ENCODE assay signal across 8 mouse cellular contexts in genomic region chr4:133009131-133009530, GRCm38 (mm10). TPM values are rescaled to one million over a fixed set of nuclear protein-coding genes. Genes with fewer than 3 reads are reported as not detected.
DNase-seq lines count a peak whose midpoint lies in the region; ATAC-seq lines count a peak whose summit lies in the region.

No protein-coding gene starts in this region.

- H3K4me1 ChIP-seq in heart, embryonic 10.5 days = peaks cover 40% of the 10 kb centered on the region

- 0 out of 2 replicates have a peak, but pooled peaks have one; percentile 18 for ATAC-seq in granulocyte monocyte progenitor cell, adult 5-6 weeks (replicated peaks; ENCODE audit: poor library complexity, severe bottlenecking)
- ATAC-seq in frontal cortex, adult (ENCODE audit: low TSS enrichment) = no peak

- WGBS in heart, embryonic 10.5 days = 2% methylated on average over 4 of the region's 4 CpGs

- H3K9me3 ChIP-seq in heart, embryonic 10.5 days = no peaks in the 10 kb centered on the region

- peak; percentile 92 for DNase-seq in heart, adult 11 months
- DNase-seq in heart, embryonic 10.5 days (ENCODE audit: low spot score) = no peak
- DNase-seq in ovary, postnatal 36 days (ENCODE audit: low spot score) = peak; percentile 50
- no peak for DNase-seq in ovary, postnatal 10 days (ENCODE audit: low spot score)
- DNase-seq in adrenal gland, postnatal 36 days = peak; percentile 71
- peak; percentile 52 to 63 for DNase-seq in natural killer cell, adult 2 months (ENCODE audit: low spot score in 2 of 2)

- H3K27me3 ChIP-seq in heart, embryonic 10.5 days (ENCODE audit: insufficient read depth, poor library complexity, severe bottlenecking) = peaks cover 6% of the 10 kb centered on the region; the same call in 1 of the 2 replicates

- no peak overlapping the region for H3K4me3 ChIP-seq in heart, embryonic 10.5 days

- no peak overlapping the region for H3K27ac ChIP-seq in heart, embryonic 10.5 days

- no peaks in the 10 kb centered on the region for H3K36me3 ChIP-seq in heart, embryonic 10.5 days

RNA-seq across cellular contexts. Expression of gene Ahdc1, which starts 1.9 kb away (rescaled TPM):
- polyA plus RNA-seq in heart, embryonic 10.5 days (2016; fragmentation: Nextera tagmentation; extraction: Ambion mirVana) = 8.4 and 12.2 TPM in 2 replicates
- 10 to 100 TPM; 63.7 to 74.1 TPM for total RNA-seq in adrenal gland, postnatal 36 days (2021)
- 1.3 and 4.7 TPM in 2 replicates for total RNA-seq in granulocyte monocyte progenitor cell, adult 5-6 weeks (2014; fragmentation: Nextera tagmentation)
- 0.26 and 0.93 TPM in 2 replicates for total RNA-seq in granulocyte monocyte progenitor cell, adult 5-6 weeks (2017)

RNA-seq across cellular contexts. Expression of gene Fgr, which starts 35.2 kb away (rescaled TPM):
- polyA plus RNA-seq in heart, embryonic 10.5 days (2016; fragmentation: Nextera tagmentation; extraction: Ambion mirVana) = 0.36 and 0.43 TPM in 2 replicates
- under 1 TPM; 0.30 to 0.40 TPM for total RNA-seq in adrenal gland, postnatal 36 days (2021)
- not detected in 2 replicates for total RNA-seq in granulocyte monocyte progenitor cell, adult 5-6 weeks (2014; fragmentation: Nextera tagmentation)
- 0.99 and 2.4 TPM in 2 replicates for total RNA-seq in granulocyte monocyte progenitor cell, adult 5-6 weeks (2017)

Comparison
In these comparisons a context has a peak if more than half of its experiments do, and no peak if none do; other contexts are left out.
1. DNase-seq: peak in heart, adult 11 months (single experiment), ovary, postnatal 36 days (single experiment), adrenal gland, postnatal 36 days (2 of 2) and natural killer cell, adult 2 months (2 of 2); none in heart, embryonic 10.5 days (single experiment) and ovary, postnatal 10 days (single experiment).
2. RNA of gene Ahdc1, which starts 1.9 kb away (total RNA-seq): 63.7 to 74.1 TPM in adrenal gland, postnatal 36 days; 0.26 to 4.7 TPM in granulocyte monocyte progenitor cell, adult 5-6 weeks; every median in the first group is over 10 times any median in the second.